ENCODE assay signal across 22 mouse cellular contexts in genomic region chr2:46418281-46418680, GRCm38 (mm10).
DNase-seq lines count a peak whose midpoint lies in the region; ATAC-seq and TF ChIP-seq lines count a peak whose summit lies in the region.
"Had no signal": no experiment of that assay in that cellular context is flagged by ENCODE, and none has a peak within 500 bp of the region (broad histone marks: within the 10 kb centered on the region; RNA-seq: fewer than 3 reads in every experiment).

No protein-coding gene starts in this region.

- TF ChIP-seq POLR2A in lung, adult 2 months (IDR thresholded peaks at IDR 0.05; ENCODE audit: borderline replicate concordance, extremely low read depth, low read depth, low read length) = no peak

- intact Hi-C loops in left cerebral cortex, postnatal 36 days (cut with DNase I) = no loop called here

- no peak for TF ChIP-seq CTCF in lung, adult 2 months (IDR thresholded peaks at IDR 0.05; ENCODE audit: insufficient read depth, low read length)

- H3K4me3 ChIP-seq in lung, adult 2 months (replicated peaks; ENCODE audit: extremely low read depth, low read depth, low read length) = no peak overlapping the region
- H3K4me3 ChIP-seq: embryonic facial prominence, embryonic 10.5 days; embryonic facial prominence, embryonic 12.5 days; forebrain, embryonic 13.5 days; forebrain, embryonic 15.5 days had no signal

- WGBS in lung, adult 2 months = 95% methylated on average over 1 of the region's 1 CpGs

- DNase-seq in frontal cortex, postnatal 25 days (ENCODE audit: low spot score in 2 of 2) = no peak
- DNase-seq in left cerebral cortex, adult 11 months (ENCODE audit: low spot score) = peak; percentile 9
- no peak for DNase-seq in left cerebral cortex, postnatal 36 days (ENCODE audit: low spot score in 2 of 2)
- no peak for DNase-seq in lung, adult 2 months
- DNase-seq: adrenal gland, adult 8-10 months; adrenal gland, postnatal 14 days; adrenal gland, postnatal 36 days; B cell, adult 2 months; cerebellum, adult 11 months; cerebellum, adult 2 months; cerebellum, adult 9-10 months; cerebellum, postnatal 10 days; cerebellum, postnatal 25 days; forebrain, postnatal 0 days had no signal

- ATAC-seq in frontal cortex, adult (ENCODE audit: low TSS enrichment) = peak; percentile 98
- ATAC-seq: activated CD4-positive, CD25-positive, alpha-beta regulatory T cell, adult 4 months; CD4-positive, CD25-positive, alpha-beta regulatory T cell, adult 4 months; forebrain, embryonic 13.5 days; forebrain, embryonic 15.5 days; forebrain, postnatal 0 days; Patski had no signal

- no peaks in the 10 kb centered on the region for H3K4me1 ChIP-seq in lung, adult 2 months (ENCODE audit: control insufficient read depth, insufficient read depth, low read length)
- H3K4me1 ChIP-seq: embryonic facial prominence, embryonic 10.5 days; embryonic facial prominence, embryonic 12.5 days; forebrain, embryonic 13.5 days; forebrain, embryonic 15.5 days had no signal
